Mouse (Mus musculus): ENCODE measurements around the gene Ccdc97.

Ccdc97 gene

DNA sequence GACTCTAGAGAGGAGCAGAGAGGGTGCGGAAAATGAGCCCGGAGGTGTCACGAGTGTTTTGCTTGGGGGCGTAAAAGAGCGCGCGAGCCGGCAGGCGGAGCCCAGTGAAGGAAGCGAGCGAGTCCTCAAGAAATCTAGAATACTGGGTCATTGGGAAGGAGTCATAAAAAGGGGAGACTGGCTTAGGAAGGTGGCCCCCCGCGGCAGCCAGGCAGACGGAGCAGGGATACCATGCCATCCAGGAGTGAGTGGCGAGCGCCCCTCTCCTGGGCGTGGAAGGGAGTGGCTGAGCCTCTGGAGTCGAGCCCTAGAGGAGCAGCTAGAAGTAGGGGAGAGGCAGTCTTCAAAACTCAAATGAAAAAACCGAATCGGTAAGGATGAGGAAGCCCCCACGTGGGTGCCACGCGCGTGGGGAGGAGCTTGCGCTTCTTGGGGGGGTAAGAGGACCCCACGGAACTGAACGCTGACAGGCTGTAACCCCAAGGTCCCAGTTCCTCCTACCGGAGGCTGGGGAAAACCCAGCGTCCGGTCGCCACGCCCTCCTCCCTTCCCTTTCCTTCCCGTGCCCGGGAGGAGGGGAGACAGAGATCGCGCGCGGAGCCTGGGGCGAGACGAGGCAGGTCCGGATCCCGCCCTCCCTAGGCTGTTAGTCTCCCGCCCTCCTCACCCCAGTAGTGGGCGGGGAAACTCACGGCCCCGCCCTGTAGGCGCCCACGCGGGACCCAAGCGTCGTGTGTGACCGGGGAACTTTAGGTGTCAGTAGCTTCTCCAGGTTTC lies 29.9 kb downstream of the Ccdc97 start:
- under 1% methylated on average over 52 of the region's 52 CpGs for WGBS

DNA sequence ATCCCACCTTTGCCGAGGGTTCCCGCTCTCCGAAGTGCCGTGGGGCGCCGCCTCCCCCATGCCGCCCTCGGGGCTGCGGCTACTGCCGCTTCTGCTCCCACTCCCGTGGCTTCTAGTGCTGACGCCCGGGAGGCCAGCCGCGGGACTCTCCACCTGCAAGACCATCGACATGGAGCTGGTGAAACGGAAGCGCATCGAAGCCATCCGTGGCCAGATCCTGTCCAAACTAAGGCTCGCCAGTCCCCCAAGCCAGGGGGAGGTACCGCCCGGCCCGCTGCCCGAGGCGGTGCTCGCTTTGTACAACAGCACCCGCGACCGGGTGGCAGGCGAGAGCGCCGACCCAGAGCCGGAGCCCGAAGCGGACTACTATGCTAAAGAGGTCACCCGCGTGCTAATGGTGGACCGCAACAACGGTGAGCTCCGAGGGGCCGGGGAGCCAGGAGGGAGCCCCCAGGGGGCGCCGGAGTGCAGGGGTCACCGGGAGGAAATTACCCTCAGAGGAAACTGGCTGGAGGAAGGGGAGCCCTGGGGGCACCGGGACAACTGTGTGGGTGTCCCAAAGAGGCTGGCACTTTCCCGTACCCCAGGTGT lies 31.0 kb downstream of the Ccdc97 start:
- WGBS, result under 1% methylated on average over 47 of the region's 47 CpGs

DNA sequence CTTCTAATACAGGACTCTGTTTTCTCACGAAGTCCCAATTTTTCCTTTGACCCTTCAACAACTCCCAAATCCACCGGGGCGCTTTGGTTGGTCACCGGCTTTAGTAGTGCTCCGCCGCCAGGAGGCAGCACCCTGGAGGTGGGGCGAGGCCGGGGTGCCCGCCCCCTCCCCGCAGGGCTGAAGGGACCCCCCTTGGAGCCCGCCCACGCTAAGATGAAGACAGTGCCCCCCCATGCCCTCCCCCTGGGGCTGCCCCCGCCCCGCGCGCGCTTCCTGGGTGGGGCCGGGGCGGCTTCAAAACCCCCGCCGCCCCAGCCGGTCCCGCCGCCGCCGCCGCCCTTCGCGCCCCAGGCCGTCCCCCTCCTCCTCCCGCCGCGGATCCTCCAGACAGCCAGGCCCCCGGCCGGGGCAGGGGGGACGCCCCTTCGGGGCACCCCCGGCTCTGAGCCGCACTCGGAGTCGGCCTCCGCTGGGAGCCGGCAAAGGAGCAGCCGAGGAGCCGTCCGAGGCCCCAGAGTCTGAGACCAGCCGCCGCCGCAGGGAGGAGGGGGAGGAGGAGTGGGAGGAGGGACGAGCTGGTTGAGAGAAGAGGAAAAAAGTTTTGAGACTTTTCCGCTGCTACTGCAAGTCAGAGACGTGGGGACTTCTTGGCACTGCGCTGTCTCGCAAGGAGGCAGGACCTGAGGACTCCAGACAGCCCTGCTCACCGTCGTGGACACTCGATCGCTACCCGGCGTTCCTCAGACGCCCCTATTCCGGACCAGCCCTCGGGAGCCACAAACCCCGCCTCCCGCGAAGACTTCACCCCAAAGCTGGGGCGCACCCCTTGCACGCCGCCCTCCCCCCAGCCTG lies 32.0 kb downstream of the Ccdc97 start, which contains the start of gene Tgfb1:
TSS of gene Tgfb1 (plus strand) at position 323 of the 852 bp plus-strand sequence.
- WGBS, result 3% methylated on average over 69 of the region's 69 CpGs

DNA sequence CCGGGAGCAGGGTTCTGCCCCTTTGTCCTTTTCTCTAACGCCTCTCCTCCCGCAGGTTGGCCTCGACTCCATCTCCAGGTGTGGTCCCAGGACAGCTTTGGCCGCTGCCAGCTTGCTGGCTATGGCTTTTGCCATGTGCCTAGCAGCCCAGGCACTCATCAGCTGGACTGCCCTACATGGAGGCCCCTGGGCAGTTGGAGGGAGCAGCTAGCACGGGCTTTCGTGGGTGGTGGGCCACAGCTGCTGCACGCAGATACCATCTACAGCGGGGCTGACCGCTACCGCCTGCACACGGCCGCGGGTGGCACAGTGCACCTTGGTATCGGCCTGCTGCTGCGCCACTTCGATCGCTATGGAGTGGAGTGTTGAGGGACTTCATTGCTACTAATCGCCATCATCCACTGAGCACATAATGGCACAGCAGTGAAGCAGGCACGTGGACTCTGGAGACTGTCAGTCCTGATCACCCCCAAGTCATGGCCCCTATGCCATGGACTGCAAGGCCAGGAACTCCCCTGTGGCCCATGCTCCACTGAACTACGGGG lies 32.9 kb downstream of the Ccdc97 start:
- 88% methylated on average over 21 of the region's 21 CpGs for WGBS

DNA sequence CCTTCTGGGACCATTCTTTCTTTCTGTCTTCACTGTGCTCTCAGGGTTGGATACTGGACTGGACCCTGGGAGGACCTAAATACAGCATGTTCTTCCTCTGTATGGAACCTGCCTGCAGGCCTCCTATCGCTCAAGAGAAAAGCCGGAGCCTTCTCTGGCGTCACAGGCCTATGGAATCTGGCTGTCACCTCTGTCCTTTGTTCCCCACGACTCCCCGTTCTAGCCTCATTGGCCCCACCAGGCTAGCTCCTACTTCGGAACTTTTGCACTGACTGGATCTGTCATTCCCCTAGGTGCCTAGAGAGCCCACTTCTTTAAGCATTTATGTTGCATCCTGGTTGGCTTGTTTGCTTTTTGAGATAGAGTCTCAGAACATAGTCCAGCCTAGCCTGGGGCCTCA lies 34.2 kb downstream of the Ccdc97 start:
- 92% methylated on average over 6 of the region's 6 CpGs for WGBS

DNA sequence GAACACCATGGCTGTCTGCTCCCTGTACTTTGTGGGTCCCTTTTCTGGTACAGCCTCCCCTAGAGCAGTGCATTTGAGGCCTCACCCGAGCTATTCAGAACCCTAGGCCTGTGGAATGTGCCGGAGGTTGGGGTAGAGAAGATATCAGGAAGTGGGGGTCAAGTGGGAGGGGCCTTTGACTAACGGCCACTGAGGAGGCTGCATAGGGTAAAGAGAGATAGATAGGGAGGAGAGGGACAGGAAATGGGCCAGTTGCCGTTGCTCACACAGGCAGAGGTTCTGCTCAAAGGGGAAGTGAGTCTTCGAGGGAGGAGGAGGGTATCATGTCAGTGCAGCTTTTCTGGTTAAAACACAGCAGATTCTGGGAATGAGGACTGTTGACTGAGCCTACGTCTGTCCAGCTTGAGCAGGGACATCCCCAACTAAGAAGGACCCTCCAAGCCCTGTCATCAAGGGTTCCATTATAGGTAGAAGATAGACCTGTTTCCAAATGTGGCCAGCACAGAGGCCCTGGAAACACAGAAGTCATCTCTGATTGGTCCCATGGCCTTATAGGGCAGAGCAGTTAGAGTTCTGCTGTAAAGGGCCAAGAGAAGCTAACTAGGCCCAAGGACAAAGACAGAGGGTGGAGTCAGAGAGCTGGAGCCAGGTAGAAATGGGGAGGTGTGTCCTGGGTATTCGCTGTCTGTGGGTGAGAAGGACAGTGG lies 35.3 kb downstream of the Ccdc97 start:
- 85% methylated on average over 7 of the region's 7 CpGs for WGBS

DNA sequence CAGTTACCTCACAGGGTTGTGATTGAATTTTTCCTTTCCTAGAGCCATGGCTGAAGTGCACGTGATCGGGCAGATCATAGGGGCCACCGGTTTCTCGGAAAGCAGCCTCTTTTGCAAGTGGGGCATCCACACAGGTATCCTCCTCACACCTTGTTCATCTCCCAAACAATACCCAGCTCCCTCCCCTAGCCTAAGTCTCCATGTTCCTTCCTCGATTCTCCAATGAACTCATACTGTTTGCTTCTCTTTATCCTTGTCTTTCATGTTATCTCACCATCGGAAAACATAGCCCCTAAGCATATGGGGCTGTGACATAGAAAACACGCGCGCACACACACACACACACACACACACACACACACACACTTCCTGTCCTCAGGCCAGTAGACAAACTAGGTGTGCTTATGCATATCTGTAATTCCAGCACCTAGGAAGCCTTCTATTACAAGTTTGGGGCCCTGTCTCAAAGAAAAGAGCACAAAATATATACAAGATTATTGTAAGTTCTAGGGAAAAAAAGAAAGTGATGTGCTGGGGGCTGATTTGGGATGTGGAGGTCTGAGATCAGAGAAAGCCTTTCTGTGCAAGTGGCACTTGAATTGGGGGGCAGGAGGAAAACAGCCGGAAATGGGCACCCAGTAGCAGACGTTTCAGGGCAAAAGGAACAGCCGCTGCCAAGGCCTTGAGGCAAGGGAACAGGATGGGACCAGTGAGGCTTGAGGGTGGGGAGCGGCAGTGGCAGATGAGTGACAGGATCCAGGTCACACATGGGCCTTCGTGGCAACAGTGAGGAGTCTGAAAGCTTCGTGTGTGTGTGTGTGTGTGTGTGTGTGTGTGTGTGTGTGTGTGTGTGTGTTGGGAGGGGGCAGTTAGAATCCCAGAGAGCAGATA lies 37.3 kb downstream of the Ccdc97 start:
- WGBS, result 49% methylated on average over 15 of the region's 15 CpGs

DNA sequence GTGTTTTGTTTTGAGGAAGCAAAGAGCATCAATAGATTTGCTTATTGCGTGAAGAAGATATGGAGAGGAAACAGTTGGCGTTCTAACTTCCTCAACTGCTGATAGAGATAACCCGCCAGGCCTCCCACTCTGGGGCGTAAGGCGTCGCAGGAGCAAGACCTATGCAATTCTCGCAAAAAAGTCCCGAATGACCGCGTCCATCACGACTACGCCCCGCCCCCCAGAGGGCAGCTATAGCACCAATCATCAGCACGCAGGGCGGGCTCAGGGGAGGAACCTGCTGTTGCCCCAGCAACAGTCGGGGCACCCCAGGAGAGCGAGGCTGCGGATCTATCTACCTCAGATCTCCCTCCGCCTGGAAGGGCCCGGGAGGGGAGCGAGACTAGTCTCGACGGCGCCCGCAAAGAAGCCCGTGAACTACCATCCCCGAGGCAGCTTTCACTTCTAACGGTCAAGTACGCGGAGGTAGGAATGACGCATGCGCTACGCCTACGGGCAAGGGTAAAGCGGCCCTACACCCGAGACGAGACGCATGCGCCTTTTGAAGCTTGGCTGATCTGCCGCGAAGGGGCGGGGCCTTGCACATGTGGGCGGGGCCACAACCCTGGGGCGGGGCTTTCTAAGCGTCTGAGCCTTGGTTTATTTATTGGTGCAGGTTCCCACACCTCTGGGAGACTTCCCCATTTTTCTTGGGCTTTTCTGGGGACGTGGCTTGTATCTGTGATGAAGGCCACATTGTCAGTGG lies 38.2 kb downstream of the Ccdc97 start, which contains the start of gene B9d2:
TSS of gene B9d2 (plus strand) at position 267 of the 745 bp plus-strand sequence.
- WGBS, result under 1% methylated on average over 46 of the region's 46 CpGs

DNA sequence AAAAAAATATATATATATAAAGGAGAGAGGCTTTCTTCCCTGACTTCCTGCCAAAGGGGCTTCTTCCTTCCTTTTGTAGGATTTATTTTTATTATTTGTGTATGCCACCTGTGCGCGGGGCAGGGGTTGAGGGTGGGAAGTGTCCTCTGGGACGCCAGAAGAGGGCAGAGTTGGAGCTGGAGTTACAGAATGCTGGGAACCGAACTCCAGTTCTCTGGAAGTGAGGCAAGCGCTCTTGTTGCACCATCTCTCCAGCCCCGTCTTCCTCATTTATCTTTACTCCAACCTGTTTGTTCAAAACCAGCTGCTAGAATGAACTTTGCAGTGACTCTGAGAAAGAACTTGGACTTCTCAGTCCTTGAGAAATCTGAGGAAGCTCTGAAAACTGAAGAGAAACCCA lies 38.9 kb downstream of the Ccdc97 start:
- 8% methylated on average over 6 of the region's 6 CpGs for WGBS

DNA sequence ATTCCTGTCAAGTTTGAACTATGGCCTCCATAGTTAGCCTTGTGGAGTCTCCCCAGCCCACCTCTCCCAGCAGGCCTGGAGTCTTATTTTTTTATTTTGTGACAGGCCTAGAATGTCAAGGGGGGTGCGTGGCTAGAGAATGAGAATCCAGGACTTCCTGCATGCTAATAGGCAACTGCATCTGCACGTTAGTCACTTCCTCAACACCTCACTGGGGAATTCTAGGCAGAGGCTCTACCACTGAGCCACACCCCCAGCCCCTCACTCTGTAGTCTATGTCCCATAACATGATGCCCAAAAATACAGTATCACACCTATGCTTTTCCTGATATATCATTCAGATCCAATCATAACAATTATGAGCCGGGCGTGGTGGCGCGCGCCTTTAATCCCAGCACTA lies 41.9 kb downstream of the Ccdc97 start:
- whole genome bisulfite sequencing, result 85% methylated on average over 7 of the region's 7 CpGs

DNA sequence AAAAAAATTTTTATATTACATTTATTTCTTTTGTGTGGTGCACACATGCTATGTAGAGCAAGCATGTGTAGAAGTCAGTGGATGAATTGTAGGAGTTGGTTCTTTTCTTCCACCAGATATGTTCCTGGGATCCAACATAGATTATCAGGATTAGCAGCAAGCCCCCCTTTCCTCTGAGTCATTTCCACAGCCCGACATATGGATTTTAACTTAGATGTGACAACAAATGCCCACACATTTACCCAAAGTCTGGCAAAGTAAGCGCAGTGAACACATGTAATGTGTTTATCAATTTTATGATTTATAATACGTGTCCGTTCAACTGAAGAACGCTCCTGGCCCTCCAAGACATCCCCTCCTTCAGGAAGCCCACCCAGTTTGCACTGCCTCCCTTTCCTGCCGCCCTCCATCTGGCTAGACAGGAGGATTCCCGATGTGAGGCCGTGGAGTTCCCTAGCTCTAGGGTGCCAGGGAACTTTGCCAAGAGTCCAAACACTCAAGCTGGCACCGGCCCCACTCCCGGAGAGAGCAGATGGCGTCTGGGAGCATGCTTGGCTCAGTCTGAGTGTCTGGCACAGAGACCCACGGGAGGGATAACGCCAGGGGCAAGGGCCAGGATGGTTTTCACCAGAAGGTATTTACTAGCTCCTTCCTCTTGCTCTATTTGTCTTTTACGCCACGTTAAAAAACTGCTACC lies 42.7 kb downstream of the Ccdc97 start:
- 7% methylated on average over 15 of the region's 15 CpGs for WGBS

DNA sequence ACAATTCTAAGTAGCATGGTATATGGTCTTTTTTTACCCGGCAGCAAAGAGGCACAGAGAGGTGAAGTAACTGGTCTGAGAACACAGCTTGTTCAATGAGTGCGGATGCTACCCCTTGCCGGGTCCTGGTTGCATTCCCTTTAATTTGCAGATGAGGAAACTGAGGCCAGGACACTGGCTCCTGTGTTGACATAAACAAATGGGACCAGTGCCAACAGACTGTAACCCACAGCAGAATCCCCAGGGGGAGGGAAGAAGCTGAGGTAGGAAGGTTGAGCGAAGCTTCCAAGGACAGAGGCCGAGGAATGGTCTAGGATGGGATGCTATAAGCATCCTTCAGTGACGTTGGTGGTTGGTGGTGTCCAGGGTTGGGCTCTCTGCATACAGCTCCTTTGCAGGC lies 43.5 kb downstream of the Ccdc97 start:
- 27% methylated on average over 6 of the region's 6 CpGs for WGBS

DNA sequence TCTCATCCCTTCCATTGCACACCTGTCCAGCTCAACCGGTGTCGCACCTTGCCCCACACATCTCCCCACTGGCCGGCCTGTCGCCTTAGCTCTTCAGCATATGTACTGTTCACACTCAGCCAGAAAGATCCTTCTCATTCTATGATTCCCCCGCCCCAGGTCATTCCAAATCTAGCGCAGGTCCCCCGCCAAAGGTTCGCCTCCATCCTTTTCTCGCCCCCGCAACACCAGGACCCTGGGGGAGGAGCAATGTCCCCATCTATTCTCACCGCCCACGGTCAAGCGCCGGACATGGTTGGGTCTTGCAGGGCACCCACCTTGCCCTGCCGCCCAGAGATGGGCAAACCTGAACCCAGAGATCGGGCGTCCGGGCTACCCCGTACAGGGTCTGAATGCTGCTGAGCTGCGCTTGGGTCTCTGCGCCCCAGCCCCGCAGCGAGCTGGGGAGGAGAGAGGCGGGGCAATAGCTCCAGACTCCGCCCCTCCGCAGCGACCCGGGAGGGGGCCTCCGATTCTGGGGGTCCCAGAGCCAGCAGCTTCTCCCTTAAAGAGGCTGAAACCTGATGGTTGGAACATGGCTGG lies 44.1 kb downstream of the Ccdc97 start, which contains the start of gene Tmem91:
TSS of gene Tmem91 (minus strand) at position 448 of the 582 bp plus-strand sequence.
- WGBS, result 2% methylated on average over 29 of the region's 29 CpGs

DNA sequence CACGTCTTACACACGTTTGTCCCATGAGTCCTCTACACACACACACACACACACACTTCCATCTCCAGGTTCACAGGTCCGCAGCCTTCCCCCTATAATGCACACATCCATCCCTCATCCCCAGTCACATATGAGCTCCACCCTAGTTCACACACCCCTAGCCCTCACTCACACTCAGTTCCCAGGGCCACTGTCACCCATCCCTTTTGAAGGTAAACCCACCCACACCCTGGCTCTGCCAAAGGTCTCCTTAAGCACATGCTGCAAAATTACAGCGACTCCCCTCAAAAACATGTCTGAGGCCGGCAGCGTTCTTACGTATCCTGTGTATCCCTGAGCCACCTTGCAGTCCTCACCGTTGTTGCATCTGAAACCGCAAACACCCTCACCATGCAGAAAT lies 44.6 kb downstream of the Ccdc97 start:
- WGBS, result 20% methylated on average over 9 of the region's 9 CpGs

DNA sequence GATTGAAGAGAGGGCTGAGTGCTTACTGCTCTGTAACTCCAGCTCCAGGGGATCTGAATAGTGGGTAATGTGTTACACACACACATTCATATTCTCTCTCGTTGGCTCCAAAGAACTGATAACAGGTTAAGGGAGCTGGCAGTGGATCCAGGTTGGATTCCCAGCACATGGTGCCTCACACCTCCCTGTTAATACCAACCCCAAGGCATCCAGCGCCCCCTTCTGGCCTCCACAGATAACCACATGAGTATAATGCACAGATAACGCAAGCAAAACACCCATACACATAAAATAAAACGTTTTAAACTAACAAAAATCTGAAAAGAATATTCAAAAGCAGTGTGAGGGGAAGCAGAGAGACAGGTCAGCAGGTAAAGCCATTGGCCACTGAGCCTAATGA lies 46.4 kb downstream of the Ccdc97 start:
- 57% methylated on average over 4 of the region's 4 CpGs for WGBS

DNA sequence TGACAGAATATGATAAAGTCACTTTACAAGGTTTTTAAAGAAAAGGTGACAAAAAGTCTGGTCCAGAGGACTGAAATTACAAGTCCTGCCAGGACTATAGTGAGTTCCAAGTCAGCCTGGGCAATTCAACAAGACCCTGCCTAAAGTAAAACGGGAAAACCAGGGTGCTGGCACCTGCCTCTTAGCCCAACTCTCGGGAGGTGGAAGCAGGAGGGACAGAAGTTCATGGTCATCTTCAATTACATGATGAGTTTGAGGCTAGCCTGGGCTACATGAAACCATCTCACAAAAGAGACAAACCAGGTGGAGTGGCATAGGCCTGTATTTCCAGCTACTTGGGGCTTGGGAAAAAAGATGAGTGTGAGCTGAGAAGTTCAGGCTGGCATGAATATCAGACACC lies 47.2 kb downstream of the Ccdc97 start:
- 74% methylated on average over 2 of the region's 2 CpGs for WGBS

DNA sequence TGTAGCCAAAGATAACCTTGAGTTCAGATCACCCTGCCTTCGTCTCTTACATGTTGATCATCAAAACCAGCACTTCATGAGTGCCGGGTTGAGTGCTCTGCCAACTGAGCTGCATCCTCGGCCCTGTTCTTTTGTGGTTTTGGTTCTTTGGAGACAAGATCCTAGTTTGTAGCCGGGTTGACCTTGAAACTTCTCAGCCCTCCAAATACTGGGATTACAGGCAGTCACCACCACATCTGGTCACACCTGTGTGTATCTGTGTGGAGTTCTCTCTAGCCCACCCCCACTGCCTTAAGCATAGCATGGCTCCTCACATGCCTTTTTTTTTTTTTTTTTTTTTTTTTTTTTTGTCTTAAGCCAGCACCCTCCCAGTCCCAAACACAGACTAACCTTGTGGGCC lies 48.8 kb downstream of the Ccdc97 start:
- WGBS, result 92% methylated on average over 4 of the region's 4 CpGs

DNA sequence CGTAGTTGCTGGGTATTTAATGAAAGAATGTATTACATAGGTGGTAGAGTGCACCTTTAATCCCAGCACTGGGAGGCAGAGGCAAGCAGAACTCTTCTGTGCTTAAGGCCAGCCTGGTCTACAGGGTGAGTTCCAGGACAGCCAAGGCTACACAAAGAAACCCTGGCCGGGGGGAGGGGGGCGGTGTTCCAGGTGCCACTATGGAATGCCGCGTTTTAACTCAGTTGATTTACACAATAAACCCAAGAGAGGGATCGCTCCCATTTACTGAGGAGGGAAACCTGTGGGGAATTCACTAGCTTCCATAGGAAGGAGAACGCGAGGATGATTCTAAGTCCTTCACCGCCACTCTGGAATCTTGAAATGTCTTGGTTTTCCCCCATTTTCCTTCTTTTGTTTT lies 49.3 kb downstream of the Ccdc97 start:
- 81% methylated on average over 9 of the region's 9 CpGs for WGBS

DNA sequence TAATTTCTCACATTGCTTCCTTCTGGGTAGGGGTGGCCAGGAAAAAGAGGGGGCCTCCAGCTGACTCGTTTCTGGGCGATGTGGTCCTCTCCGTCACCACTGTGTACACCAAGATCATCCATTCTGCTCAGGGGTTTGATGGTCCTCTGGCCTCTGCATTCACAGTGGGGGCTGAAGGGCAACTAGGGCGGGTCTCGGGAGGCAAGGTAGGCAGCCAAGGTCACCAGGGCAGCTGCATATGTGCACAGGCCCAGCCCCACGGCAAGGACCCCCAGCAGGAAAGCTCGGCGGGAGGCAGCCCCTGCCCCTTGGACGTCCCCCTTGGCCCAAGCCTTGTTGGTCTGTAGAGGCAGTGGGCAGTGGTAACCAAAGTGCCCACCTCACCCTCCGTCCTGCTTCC lies 49.7 kb downstream of the Ccdc97 start:
- 92% methylated on average over 10 of the region's 10 CpGs for WGBS

All from cerebral cortex, adult 2 months (tissue).